Mouse (Mus musculus): ENCODE measurements around the gene Wfdc17. TPM values are rescaled to one million over a fixed set of nuclear protein-coding genes. Genes with fewer than 3 reads are reported as not detected.

Gene Wfdc17
- total and polyA plus RNA-seq, 2 experiments, result 19.9 to 46.0 TPM

DNA sequence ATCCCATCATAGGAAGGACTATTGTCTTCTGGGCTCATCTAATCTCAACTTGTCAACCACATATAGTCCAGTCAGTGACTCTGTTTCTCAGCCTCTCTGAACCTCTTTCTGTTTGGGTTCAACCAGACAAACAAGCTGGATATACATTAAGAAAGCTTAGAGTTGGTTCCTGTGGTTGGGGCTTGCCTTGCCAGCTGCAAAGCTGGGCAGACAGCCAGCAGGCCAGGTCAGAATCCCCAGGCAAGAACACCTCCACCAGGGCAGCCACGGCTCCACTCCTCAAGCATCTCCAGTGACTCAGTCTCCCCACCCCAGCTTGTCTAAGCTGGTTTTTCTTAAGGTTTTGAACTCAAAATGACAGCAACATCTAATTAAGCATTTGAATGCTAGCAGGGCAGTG, 8.9 kb downstream of the Wfdc17 start:
- Histone ChIP-seq H3K4me1 (ENCODE audit: control insufficient read depth, insufficient read depth, low read length) (no peaks in the 10 kb centered on the region), H3K4me3 (ENCODE audit: insufficient read depth, low read depth, low read length) (no peak overlapping the region), H3K27me3 (ENCODE audit: control insufficient read depth, insufficient read depth, low read length) (no peaks in the 10 kb centered on the region), H3K36me3 (ENCODE audit: control insufficient read depth, insufficient read depth, low read length) (no peaks in the 10 kb centered on the region), H3K79me2 (ENCODE audit: control insufficient read depth, insufficient read depth, low read length) (no peaks in the 10 kb centered on the region), H3K27ac (replicated peaks; ENCODE audit: insufficient read depth, low read depth, low read length) (no peak overlapping the region), H3K9ac (ENCODE audit: low read depth, low read length) (no peak overlapping the region)
- DNase-seq (ENCODE audit: extremely low read depth, low read depth, low spot score), result no peak
- TF ChIP-seq POLR2A (IDR thresholded peaks at IDR 0.05; ENCODE audit: extremely low read depth, insufficient read depth, low read length) (no peak), CTCF (IDR thresholded peaks at IDR 0.05; ENCODE audit: low read depth, low read length) (no peak)
- 57% methylated on average over 1 of the region's 1 CpGs for WGBS

GRCm38 (mm10) chr11:83713925-83714324, 10.1 kb downstream of the Wfdc17 start:
- no peak for DNase-seq (ENCODE audit: extremely low read depth, low read depth, low spot score)
- TF ChIP-seq POLR2A (IDR thresholded peaks at IDR 0.05; ENCODE audit: extremely low read depth, insufficient read depth, low read length) (no peak), CTCF (IDR thresholded peaks at IDR 0.05; ENCODE audit: low read depth, low read length) (no peak)
- Histone ChIP-seq H3K27me3 (ENCODE audit: control insufficient read depth, insufficient read depth, low read length) (no peaks in the 10 kb centered on the region), H3K27ac (replicated peaks; ENCODE audit: insufficient read depth, low read depth, low read length) (no peak overlapping the region), H3K9ac (ENCODE audit: low read depth, low read length) (no peak overlapping the region), H3K4me1 (ENCODE audit: control insufficient read depth, insufficient read depth, low read length) (no peaks in the 10 kb centered on the region), H3K36me3 (ENCODE audit: control insufficient read depth, insufficient read depth, low read length) (no peaks in the 10 kb centered on the region), H3K79me2 (ENCODE audit: control insufficient read depth, insufficient read depth, low read length) (no peaks in the 10 kb centered on the region), H3K4me3 (ENCODE audit: insufficient read depth, low read depth, low read length) (no peak overlapping the region)
- WGBS, result 77% methylated on average over 2 of the region's 2 CpGs

DNA sequence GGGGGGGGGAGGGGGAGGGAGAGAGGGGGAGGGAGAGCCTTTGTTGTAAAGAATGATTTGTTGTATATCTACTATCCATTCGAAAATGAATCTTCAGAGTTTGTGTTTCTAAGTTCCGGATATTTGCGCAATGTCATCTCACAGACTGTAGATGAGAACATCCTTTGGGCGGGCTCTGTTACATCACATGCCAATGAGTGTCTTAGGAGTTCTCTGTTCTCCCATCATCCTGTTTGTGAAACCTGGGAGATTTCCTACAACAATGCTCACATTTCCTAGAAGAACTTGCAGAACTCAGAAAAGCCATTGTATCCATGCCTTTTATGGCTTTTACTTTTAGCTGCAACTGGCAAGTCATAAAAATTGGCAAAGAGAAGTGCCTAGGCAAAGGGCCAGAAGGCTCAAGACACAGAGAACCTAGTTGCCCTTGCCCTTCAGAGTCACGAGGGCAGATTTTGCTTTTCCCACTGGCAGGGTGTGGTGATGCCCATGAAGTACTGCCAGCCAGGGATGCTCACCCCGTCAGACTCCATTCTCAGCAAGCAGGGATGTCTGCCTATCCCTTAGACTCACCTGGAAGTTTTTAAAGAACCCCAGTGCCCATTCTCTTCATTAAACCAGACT, 13.4 kb downstream of the Wfdc17 start:
- 77% methylated on average over 6 of the region's 6 CpGs for WGBS

GRCm38 (mm10) chr11:83720766-83721165, 17.0 kb downstream of the Wfdc17 start:
- H3K27ac ChIP-seq (replicated peaks; ENCODE audit: insufficient read depth, low read depth, low read length), result no peak overlapping the region
- no peak for TF ChIP-seq POLR2A (IDR thresholded peaks at IDR 0.05; ENCODE audit: extremely low read depth, insufficient read depth, low read length)
- TF ChIP-seq CTCF (IDR thresholded peaks at IDR 0.05; ENCODE audit: low read depth, low read length), result no peak
- no peaks in the 10 kb centered on the region for H3K27me3 ChIP-seq (ENCODE audit: control insufficient read depth, insufficient read depth, low read length)
- no peak overlapping the region for H3K9ac ChIP-seq (ENCODE audit: low read depth, low read length)
- no peaks in the 10 kb centered on the region for H3K36me3 ChIP-seq (ENCODE audit: control insufficient read depth, insufficient read depth, low read length)
- peak; percentile 75 for DNase-seq (ENCODE audit: extremely low read depth, low read depth, low spot score)
- H3K4me1 ChIP-seq (ENCODE audit: control insufficient read depth, insufficient read depth, low read length), result peaks cover 4% of the 10 kb centered on the region; the same call in 1 of the 2 replicates
- no peaks in the 10 kb centered on the region for H3K79me2 ChIP-seq (ENCODE audit: control insufficient read depth, insufficient read depth, low read length)
- no peak overlapping the region for H3K4me3 ChIP-seq (ENCODE audit: insufficient read depth, low read depth, low read length)

More for the DNA sequence above, 13.4 kb downstream of the Wfdc17 start:
- peaks cover 4% of the 10 kb centered on the region; the same call in 1 of the 2 replicates for H3K4me1 ChIP-seq (ENCODE audit: control insufficient read depth, insufficient read depth, low read length)
- H3K27me3 ChIP-seq (ENCODE audit: control insufficient read depth, insufficient read depth, low read length), result no peaks in the 10 kb centered on the region
- H3K36me3 ChIP-seq (ENCODE audit: control insufficient read depth, insufficient read depth, low read length), result no peaks in the 10 kb centered on the region
- no peak for DNase-seq (ENCODE audit: extremely low read depth, low read depth, low spot score)
- no peaks in the 10 kb centered on the region for H3K79me2 ChIP-seq (ENCODE audit: control insufficient read depth, insufficient read depth, low read length)
- no peak overlapping the region for H3K9ac ChIP-seq (ENCODE audit: low read depth, low read length)
- H3K27ac ChIP-seq (replicated peaks; ENCODE audit: insufficient read depth, low read depth, low read length), result no peak overlapping the region
- TF ChIP-seq CTCF (IDR thresholded peaks at IDR 0.05; ENCODE audit: low read depth, low read length), result no peak
- no peak for TF ChIP-seq POLR2A (IDR thresholded peaks at IDR 0.05; ENCODE audit: extremely low read depth, insufficient read depth, low read length)
- no peak overlapping the region for H3K4me3 ChIP-seq (ENCODE audit: insufficient read depth, low read depth, low read length)

DNA sequence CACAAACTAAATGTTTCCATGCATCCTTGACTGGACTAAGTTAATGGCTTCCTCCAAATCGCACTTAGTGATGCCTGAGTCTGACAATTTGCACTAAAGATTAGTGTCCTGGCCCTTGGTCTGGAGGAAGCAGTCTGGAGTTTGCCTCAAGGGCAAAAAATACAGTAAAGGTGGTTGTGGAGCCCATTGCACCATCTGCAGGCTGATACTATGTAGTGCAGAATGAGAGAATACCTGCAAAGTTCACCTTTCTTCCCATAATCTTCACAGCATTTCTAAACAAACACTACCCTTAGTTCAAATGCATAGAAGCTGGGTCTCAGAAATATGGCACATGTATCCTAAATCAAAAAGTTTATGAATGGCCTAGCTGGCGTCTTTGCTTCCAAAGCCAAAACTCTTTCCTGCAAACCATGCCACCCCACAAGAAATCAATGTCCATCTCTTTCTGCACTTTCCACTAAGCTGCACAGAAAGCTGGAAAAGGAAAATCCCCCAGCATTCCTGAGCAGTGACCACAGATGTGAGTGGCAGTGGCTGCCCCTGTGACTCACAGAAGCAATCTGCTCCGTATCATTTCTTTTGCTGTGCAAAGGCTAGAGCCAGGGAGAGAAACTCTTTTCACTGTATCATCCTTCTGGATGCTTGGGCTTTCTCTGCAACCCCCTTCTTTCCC, 25.1 kb downstream of the Wfdc17 start:
- Histone ChIP-seq H3K27ac (replicated peaks; ENCODE audit: insufficient read depth, low read depth, low read length) (no peak overlapping the region), H3K9ac (ENCODE audit: low read depth, low read length) (no peak overlapping the region), H3K4me3 (ENCODE audit: insufficient read depth, low read depth, low read length) (no peak overlapping the region), H3K4me1 (ENCODE audit: control insufficient read depth, insufficient read depth, low read length) (no peaks in the 10 kb centered on the region), H3K36me3 (ENCODE audit: control insufficient read depth, insufficient read depth, low read length) (no peaks in the 10 kb centered on the region), H3K79me2 (ENCODE audit: control insufficient read depth, insufficient read depth, low read length) (no peaks in the 10 kb centered on the region), H3K27me3 (ENCODE audit: control insufficient read depth, insufficient read depth, low read length) (no peaks in the 10 kb centered on the region)
- 58% methylated on average over 3 of the region's 3 CpGs for WGBS
- TF ChIP-seq POLR2A (IDR thresholded peaks at IDR 0.05; ENCODE audit: extremely low read depth, insufficient read depth, low read length) (no peak), CTCF (IDR thresholded peaks at IDR 0.05; ENCODE audit: low read depth, low read length) (peak; percentile 35)
- no peak for DNase-seq (ENCODE audit: extremely low read depth, low read depth, low spot score)

DNA sequence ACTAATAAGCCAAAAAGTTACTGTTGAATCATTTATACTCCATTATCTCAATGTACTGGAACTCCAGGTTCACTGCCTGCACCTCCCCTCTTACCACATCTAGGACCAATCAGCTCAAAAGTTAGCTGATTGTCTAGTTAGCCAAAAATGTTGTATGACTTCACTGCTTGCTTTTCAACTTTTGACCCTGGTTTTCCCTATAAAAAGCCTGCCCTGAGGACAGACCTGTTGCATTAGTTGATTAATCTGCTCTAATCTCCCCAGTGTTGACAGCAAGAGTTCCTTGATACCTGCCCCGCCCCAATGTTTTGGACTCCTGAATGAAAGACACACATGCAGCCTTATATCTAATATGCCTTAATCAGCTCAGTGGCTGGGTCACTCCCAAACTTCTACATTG, 27.3 kb downstream of the Wfdc17 start:
- H3K4me1 ChIP-seq (ENCODE audit: control insufficient read depth, insufficient read depth, low read length), result no peaks in the 10 kb centered on the region
- TF ChIP-seq CTCF (IDR thresholded peaks at IDR 0.05; ENCODE audit: low read depth, low read length) (no peak), POLR2A (IDR thresholded peaks at IDR 0.05; ENCODE audit: extremely low read depth, insufficient read depth, low read length) (no peak)
- no peak overlapping the region for H3K9ac ChIP-seq (ENCODE audit: low read depth, low read length)
- peak; percentile 75 for DNase-seq (ENCODE audit: extremely low read depth, low read depth, low spot score)
- H3K79me2 ChIP-seq (ENCODE audit: control insufficient read depth, insufficient read depth, low read length), result no peaks in the 10 kb centered on the region
- 86% methylated on average over 1 of the region's 1 CpGs for WGBS
- no peak overlapping the region for H3K27ac ChIP-seq (replicated peaks; ENCODE audit: insufficient read depth, low read depth, low read length)
- H3K4me3 ChIP-seq (ENCODE audit: insufficient read depth, low read depth, low read length), result no peak overlapping the region
- H3K36me3 ChIP-seq (ENCODE audit: control insufficient read depth, insufficient read depth, low read length), result no peaks in the 10 kb centered on the region
- H3K27me3 ChIP-seq (ENCODE audit: control insufficient read depth, insufficient read depth, low read length), result no peaks in the 10 kb centered on the region

All from liver, adult 2 months (tissue).